Mouse (Mus musculus) layer of hippocampus, postnatal 36 days (tissue): ENCODE data around the gene Fam198b. TPM values are rescaled to one million over a fixed set of nuclear protein-coding genes. Genes with fewer than 3 reads are reported as not detected.

Experiments
- DNase-seq, 2 experiments: peaks; one replicate each; pipeline ENCODE4 v3.0.0; 2022
- total RNA-seq, 2 experiments: library from RNA; stranded (reverse); gene quantifications; 2 replicates each; pipeline ENCODE4 v1.2.3; 2021

Fam198b gene
- total RNA-seq, 2 experiments from 2014 or later: 5.1 to 7.0 TPM

DNA sequence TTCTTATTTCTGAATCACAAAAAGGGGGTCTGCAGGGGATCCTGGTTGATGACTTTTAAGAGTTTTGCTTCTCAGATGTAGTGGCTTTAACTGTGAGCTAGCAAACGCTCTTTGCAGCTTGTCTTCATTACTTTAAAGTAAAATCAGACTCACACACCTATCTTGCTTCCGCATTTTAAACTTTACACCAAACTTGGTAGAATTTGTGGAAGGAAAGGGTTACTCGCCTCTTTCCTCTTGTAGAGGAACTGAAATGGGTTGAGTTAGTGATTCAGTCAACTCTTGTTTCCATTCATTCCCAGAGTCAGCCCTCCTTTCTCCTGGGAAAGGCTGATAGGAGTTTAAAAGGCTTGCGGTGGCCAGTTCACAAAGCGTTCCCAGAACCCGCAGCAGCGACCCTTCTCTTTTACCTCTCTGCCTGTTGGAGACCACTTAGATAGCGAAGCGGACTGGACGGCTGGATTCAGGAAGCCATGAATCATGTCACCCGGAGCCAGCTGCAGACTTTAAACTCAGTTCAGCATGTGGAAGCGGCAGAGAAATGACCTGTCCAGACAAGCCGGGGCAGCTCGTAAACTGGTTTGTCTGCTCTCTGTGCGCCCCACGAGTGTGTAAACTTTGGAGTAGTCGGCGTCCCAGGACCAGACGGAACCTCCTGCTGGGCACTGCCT lies 1.5 kb downstream of the Fam198b start:
- no peak for DNase-seq

DNA sequence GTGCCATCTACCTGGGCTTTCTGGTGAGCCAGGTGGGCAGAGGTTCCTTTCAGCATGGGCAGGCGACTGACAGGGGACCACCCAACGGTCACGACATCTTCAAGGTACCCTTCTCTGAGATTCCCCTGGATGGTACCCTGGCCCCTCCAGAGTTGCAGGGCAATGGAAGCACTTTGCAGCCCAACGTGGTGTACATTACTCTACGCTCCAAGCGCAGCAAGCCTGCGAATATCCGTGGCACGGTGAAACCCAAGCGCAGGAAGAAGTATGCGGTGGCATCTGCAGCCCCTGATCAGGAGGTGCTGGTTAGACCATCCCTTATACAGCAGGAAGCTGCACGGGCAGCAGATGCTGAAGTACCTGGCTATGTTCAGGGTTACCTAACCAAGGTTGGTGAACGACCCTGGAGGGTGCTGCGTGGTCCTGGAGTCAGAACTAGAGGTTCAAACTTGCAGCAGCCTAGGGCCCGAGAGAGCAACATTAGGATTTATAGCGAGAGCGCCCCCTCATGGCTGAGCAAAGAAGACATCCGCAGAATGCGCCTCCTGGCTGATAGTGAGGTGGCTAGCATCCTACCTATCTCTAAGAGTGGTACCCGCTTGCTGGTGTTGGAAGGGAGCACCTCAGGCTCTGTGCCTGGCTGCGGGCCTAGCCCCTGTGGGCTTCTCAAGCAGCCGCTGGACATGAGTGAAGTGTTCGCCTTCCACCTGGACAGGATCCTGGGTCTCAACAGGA lies 2.2 kb downstream of the Fam198b start:
- no peak for DNase-seq

DNA sequence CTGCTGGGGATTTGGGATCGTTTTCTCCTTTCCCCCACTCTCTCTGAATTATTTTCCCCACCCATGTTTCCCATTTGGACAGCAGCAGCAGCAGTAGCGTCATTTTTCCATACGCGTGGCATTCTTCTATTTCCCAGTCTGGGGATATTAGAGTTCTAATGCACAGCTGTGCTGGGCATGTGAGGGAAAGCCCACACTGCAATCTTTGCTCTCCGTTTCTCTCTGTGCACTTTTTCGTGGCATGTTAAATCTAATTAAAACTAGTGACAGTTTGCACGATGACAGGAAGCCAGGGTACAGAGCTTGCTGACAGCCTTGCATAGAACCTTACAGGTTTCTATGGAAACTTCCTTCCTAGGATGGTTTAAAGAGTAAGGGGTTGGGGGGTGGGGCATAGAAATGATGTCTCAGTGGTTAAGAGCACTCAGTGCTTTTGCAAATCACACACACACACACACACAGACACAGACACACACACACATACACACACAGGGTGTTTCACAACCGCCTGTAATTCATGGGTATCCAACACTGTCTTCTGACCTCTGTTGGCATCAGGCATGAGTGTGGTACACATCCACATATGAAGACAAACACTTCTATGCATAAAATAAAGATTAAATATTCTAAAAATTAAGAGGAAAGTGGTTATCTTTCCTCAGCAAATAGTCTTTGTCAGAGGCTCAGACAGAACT lies 3.0 kb downstream of the Fam198b start:
- DNase-seq: no peak

DNA sequence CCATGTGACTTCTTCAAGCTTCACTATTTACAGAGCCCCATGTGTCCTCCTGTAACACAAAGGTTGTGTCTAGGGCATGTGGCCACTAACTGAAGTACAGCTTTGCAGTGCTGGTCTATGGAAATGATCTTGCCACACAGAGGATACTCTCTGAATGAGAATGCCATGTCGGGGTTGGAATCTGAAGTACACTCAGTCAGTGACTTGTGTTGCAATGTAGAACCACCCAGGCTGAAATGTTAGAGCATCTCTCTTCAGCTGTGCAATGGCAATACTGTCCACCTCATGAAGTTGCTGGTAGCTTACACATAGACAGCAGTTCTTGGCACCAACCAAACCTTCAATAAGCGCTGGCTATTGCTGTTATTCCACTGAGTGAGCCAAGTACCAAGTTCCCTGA lies 3.6 kb downstream of the Fam198b start:
- no peak for DNase-seq

DNA sequence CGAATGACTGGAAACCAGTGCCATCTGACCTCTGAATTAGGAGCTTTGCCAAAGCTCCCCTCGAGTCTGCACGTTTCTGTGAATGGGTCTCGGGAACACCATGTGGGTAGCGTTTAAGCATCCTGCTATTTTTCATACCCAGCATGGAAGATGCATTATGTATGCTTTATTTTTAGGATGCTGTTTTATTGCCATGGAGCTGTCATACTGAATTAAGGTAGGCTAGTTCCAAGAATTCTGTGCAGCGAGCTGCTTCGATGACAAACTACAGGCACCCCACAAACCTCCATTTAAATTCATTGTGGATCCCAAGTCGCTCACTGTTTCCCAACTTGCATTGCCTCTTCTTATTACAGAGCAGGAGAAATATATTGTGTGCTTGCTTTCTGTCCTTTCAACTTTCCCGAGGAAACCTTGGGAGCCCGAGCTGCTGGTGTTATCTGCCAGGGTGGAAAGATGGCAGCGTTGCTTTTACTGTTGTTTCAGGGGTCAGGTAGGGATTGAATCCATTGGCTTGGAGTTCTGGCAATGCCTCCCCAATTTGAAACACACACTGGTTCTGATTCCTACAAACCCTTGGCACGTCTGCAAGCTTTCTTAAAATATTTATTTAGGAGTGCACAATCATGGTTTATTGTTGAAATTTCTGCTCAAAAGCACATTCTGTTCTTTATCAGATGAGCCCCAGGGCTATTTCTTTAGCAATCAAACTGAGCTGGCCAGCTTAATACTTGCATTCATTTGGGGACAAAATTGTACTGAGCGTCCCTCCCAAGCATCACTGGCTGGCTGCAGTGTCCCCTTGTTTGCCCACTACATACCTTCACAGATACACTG lies 13.4 kb downstream of the Fam198b start:
- DNase-seq: no peak

DNA sequence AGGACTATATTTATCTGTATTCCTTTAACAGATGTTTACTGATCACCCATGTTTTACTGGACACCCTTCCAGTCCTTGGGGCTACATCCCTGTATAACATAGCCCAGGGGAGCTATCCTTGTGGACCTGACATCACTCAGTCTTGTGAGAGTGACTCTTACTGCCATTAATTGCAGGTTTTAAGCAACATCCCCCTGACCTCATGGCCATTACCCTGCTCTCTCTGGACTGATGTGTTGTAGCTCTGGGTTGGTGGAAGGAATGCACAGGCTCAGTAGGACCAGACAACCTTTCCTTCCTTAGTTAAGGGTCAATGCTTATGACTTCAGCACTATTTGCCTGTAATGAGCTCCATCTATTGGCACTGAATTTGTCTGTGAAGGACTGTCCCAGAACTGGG lies 14.2 kb downstream of the Fam198b start:
- DNase-seq: no peak

DNA sequence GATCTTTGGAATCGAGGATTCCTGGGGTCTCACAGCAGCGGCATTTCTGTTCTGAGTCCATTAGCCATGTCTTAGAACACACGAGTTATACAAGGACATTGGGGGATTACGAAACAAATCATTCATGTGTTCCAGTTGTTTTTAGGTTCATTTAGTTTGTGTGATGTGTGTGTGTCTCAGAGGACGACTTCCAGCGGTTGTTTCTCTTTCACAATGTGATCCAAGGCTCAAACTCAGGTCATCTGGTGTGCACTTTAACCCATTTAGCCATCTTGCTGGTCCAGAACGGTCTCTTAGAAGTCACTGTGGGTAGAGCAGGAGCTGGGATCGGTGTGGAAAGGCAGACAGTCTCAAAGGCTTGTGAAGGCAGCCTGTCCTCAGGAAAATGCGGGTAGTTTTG lies 15.6 kb downstream of the Fam198b start:
- no peak for DNase-seq

DNA sequence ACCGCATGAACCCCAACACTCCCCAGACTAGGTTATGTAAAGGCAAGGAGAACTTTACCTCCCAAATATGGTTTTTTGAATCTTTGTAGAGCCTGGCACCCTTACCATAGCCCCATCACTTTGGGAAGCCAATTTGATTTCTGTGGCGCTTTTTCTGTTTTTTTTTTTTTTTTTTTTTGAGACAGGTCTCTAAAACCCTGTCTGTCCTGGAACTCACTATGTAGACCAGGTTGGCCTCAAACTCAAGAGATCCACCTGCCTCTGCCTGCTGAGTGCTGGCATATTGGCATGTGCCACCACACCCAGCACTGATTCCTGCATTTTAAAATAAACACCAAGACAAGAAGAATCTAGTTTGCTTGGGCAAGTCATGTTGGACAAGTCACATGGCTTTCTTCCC lies 16.2 kb downstream of the Fam198b start:
- no peak for DNase-seq

DNA sequence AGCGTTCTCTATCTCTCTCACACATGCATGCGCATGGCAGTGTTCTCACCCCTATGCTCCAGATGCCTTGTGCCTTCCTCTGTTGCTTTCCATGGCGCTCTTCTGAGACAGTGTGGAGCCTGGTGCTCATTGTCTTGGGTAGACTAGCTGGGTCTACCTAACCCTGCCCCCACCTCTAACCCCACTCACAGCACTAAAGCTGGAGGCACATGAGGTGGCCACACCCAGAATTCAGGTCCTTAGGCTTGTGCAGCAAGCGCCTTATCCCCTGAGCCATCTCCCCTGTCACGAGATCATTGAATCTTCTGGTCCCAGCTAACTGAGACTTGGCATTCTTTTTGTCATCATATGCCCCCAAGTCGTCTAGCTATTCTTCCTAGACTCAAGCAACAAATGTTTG lies 17.0 kb downstream of the Fam198b start:
- DNase-seq: no peak

DNA sequence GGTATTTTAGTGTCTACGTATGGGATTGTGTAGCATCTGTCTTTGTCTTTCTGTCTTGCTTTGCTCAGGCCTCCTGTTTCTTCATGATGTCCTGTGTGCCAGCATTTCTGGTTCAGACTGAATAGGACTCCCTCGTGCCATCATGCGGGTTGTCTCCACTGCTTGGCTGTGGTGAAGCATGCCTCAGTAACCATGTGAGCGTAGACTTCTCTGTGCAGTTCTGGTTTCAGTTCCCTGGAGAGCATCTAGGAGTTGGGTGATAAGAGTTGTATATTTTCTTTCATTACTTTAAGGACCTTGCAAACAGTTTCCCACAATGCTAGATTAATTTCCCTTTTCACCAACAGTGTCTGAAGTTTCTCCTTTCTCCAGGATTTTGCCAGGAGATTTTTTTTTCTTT lies 17.4 kb downstream of the Fam198b start:
- no peak for DNase-seq

DNA sequence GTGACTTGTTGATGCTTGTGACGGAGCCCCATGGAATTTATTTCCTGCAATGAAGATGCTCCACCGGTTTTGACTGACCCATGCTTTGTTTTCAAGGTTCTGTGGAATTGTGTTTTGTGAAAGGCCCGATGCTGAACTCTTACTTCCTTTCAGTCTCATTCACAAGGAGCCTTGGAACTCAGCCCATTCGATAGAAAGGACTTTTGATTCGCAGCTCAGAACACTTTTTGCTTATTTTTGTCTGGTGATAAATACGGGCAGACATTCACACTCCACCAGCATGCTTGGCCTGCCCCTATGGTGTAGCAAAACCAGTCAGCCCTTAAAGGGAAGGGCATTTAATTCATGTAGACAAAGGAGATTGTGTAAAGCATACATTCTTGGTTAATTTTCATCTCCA lies 19.5 kb downstream of the Fam198b start:
- DNase-seq: no peak

DNA sequence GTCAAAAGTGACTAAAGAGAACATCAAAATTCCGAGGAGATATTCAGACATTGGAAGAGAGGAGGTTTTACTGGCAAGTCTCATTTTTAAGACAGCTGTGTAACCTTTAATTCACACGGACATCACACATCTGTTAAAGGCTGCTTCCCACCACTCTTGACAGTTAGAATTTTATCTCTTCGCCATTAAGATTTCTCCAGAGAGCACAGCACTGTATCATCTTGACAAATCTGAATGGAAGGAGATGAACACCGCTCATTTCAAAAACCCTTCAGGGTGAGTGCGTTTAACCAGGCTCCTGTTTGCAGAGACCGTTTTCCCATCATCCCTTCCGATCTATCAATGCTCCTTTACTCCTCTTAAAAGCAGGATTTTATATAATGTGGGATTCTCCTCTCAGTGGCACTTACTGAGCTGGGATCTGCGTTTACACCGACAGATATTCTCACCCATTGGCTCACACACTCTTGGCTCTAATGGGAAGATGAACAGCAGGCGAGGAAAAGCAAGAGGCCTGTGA lies 20.0 kb downstream of the Fam198b start:
- DNase-seq: no peak

DNA sequence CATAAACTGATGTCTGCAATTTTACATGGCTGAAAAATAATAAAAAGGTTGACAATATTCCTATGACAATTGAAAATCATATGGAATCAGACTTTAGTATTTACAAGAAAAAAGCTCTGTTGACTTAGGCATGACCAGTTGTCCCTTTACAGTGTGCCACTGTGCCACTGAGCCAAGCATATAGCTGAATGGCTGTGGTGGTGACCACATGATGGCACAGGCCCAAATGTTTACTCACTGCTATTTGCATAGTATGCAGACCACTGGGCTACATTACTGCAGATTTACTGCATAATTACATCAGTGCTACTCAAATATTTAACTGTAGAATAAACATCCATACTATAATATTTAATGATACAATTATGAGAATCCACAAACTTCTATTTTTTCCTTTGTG lies 21.1 kb downstream of the Fam198b start:
- DNase-seq: no peak

DNA sequence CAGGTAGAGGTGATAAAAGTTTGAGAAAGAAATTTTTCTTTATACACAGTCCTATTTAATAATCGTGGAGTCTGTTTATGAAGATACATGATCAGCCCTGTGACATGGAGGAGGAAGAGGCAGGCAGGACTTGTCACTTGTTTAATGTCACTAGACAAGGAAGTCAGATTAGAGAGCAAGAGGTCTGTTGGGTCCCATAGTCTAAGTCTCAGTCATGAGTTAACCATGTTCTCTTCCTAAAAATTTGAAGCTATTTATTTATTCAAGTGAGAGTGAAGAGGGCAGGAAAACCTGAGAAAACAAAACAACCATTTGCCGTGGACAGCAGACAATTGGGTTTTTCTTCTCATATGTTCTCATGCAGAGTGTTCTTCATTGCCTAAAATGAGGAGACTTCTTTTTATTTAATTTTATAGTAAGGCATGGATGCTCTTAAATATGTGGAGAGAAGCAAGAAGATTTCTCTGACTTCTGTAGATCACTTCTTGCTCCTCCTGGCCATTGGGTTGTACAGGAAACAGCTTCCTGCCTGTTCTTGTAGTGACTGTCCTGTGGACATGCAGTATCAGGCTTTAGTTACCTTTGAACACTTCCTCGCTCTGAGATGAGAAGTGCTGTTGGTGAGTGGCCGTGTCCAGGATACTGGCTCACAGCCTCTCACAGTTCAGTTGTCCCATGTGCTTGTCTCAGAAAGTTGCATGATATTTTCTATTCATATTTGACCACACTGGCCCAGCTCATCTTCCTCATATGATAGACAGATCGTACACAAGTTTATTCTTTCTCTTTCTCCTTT lies 22.1 kb downstream of the Fam198b start:
- no peak for DNase-seq

DNA sequence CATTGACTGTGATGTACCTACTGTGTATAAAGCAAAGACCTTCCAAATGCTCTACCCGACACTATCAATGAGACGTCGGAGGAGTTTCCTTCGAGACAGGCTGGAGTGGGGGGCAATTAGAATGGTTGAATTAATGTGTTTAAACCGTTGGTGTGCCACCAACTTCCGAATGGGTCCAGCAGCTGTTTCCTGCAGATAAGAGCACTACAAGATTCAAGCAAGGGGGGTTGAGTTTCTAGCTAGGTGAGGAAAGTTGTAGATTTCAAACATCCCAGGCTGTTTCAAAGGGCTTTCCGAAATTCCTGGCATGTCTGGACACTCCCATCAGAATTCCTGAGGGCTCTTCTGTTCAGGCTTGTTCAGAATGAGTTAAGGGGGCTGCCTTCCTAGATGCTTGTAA lies 22.9 kb downstream of the Fam198b start:
- DNase-seq: no peak

DNA sequence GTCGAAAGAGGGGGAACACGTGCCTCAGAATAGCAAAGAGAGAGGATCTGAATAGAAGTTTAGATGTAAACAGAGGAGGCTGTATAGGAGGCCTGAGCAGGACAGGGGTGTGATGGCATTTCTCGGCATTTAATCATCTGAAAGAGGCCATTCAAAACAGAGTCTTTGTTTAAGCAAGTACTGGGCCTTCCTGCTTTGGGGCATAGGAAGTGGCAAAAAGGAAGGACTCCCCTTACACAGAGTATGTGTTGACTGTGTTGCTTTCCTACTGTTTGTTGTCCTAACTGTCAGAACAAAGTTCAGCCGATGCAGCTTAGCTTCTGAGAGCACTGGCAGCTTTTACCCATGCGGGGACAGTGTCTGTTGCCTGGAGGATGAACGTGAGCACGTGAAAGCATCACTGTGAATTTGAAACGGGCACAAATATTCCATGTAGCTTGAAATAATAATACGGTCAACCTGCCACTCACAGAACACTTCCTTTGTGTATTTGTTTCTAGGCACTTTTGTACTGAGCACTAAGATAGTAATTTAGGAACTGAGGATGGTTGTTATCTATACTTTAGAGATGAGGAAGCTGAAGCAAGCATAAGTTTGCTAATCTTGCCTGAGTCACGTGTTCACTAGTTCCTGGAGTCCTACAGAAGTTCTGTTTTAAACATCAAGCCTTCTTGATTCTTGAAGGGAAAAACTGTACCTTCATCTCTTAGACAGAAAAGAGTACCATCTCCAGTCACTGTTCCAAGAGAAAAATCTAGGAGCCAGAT lies 26.2 kb downstream of the Fam198b start:
- DNase-seq: no peak

DNA sequence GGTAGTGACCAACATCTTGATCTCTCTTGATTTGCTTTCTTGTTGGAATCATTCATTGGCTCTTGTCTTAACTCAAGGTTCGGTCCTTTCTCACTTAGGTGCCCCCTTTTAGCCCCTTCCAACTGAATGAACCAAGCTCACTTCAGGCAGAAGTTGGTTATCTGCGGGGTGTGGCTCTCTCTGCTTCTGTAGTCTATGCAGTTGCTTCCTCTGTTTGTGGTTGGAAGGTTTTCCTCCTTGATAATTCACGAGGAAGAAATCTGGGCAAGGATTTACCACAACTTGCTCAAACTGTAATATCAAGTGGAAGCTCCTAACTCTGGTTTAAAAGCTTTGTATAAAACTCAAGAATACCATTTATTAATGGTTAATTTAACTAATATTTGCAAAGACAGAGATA lies 26.8 kb downstream of the Fam198b start:
- no peak for DNase-seq

DNA sequence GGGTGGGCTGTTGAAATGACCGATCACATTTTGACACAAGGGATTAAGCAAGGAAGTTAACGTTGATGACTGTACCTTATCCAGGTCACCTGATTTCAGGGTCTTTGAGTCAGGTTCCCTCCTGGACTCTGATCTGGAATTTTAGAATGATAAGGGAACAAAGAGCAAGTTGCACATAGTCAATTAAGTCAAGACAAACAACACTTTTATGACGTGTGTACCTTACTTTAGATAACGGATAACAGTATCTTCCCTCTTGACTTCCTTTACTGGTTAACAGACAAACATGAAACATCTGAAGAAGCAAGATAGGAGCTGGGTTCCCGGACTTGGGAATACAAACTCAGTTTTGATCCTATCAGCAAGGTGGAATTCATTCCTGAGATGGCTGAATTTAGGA lies 29.7 kb downstream of the Fam198b start:
- DNase-seq: no peak

DNA sequence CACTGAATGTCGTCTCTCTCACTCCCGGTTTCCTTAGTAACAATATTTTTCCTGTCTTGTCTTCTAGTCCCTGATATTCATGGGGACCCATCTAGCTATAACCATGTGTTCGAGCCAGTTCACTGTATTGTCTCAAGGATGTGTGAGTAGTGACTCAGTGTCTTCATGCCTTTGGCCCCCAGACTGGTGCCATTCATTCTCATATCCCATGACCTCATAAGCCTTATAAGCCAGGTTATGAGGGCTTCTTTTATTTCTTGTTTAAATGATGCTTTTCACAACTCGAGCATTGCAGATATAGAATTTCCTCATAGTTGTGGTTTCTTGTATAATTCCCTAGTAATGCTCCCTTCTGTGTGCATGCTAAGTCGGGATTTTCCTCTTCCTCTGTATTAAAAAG lies 31.9 kb downstream of the Fam198b start:
- DNase-seq: no peak

DNA sequence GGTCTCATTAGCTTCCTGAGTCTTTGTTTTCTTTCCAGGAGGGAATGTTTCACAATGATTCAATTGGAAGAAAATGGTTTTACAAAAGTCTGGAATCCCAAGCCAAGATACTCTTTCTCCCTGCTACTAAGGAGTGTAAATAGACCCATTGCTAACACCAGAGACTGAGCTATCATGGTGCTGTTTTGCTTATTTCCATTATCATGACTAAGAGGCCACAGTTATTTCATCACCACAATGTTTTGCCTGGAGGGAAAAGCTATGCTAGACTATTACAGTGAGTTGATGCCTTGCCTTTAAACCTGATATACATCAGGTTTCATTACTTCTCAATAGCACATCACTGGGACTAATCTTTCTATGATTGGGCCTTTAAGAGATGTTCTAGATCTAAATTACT lies 34.4 kb downstream of the Fam198b start:
- no peak for DNase-seq
